Mouse (Mus musculus): Measurements from ENCODE around the gene Traf6. TPM values are rescaled to one million over a fixed set of nuclear protein-coding genes. Genes with fewer than 3 reads are reported as not detected.
A peak's percentile ranks its signal among the peaks of the same experiment; 100 is the strongest.

Gene Traf6
- total and polyA plus RNA-seq, 3 experiments, result 4.9 to 10.8 (median 8.3) TPM

- no peaks in the 10 kb centered on the region; the same call in none of the 2 replicates for H3K27me3 ChIP-seq (ENCODE audit: control insufficient read depth, insufficient read depth, low read length)
Observed at GRCm38 (mm10) chr2:101649114-101649671, 29.0 kb upstream of the Traf6 start, which contains the start of the genes Rag1 and B230118H07Rik. Rag1 (minus strand) TSS chr2:101649501. B230118H07Rik (minus strand) TSS chr2:101649532.

GRCm38 (mm10) chr2:101650446-101650845, 27.8 kb upstream of the Traf6 start:
- no peak for DNase-seq
- H3K36me3 ChIP-seq (ENCODE audit: control insufficient read depth, insufficient read depth, low read length), result no peaks in the 10 kb centered on the region
- no peak for TF ChIP-seq POLR2A (IDR thresholded peaks at IDR 0.05; ENCODE audit: insufficient read depth, low read depth, low read length)
- no peak for TF ChIP-seq EP300 (IDR thresholded peaks at IDR 0.05; ENCODE audit: insufficient read depth, low read depth, low read length)
- no peak for TF ChIP-seq CTCF (IDR thresholded peaks at IDR 0.05)
- intact Hi-C loops (cut with DNase I), result loop anchor here (5.0 kb wide), 1 partner anchor 123 kb away; no protein-coding TSS in a partner anchor
- no peak overlapping the region for H3K4me3 ChIP-seq
- no peaks in the 10 kb centered on the region; the same call in none of the 2 replicates for H3K27me3 ChIP-seq (ENCODE audit: control insufficient read depth, insufficient read depth, low read length)
- 47% methylated on average over 1 of the region's 1 CpGs for WGBS
- H3K9ac ChIP-seq (ENCODE audit: low read depth, low read length), result no peak overlapping the region
- no peak overlapping the region for H3K27ac ChIP-seq
- no peaks in the 10 kb centered on the region; the same call in 1 of the 2 replicates for H3K4me1 ChIP-seq (ENCODE audit: control insufficient read depth, insufficient read depth, low read length)
- no peaks in the 10 kb centered on the region for H3K79me2 ChIP-seq (replicated peaks; ENCODE audit: control insufficient read depth, insufficient read depth, low read length)

More at GRCm38 (mm10) chr2:101649114-101649671, 29.0 kb upstream of the Traf6 start, which contains the start of the genes Rag1 and B230118H07Rik:
- H3K4me3 ChIP-seq, result no peak within 1 kb of the TSS
- DNase-seq, result no peak
- TF ChIP-seq CTCF (IDR thresholded peaks at IDR 0.05) (no peak), EP300 (IDR thresholded peaks at IDR 0.05; ENCODE audit: insufficient read depth, low read depth, low read length) (no peak), POLR2A (IDR thresholded peaks at IDR 0.05; ENCODE audit: insufficient read depth, low read depth, low read length) (no peak)
- WGBS, result 36% methylated on average over 8 of the region's 8 CpGs
- no peaks in the 10 kb centered on the region for H3K36me3 ChIP-seq (ENCODE audit: control insufficient read depth, insufficient read depth, low read length)
- H3K27ac ChIP-seq, result no peak within 1 kb of the TSS
- intact Hi-C loops (cut with DNase I), result no loop called here
- no peaks in the 10 kb centered on the region for H3K79me2 ChIP-seq (replicated peaks; ENCODE audit: control insufficient read depth, insufficient read depth, low read length)
- H3K4me1 ChIP-seq (ENCODE audit: control insufficient read depth, insufficient read depth, low read length), result no peaks in the 10 kb centered on the region; the same call in 1 of the 2 replicates
- H3K9ac ChIP-seq (ENCODE audit: low read depth, low read length), result no peak within 1 kb of the TSS

- Histone ChIP-seq H3K9ac (ENCODE audit: low read depth, low read length) (no peak overlapping the region), H3K4me1 (ENCODE audit: control insufficient read depth, insufficient read depth, low read length) (no peaks in the 10 kb centered on the region; the same call in 1 of the 2 replicates), H3K79me2 (replicated peaks; ENCODE audit: control insufficient read depth, insufficient read depth, low read length) (no peaks in the 10 kb centered on the region), H3K27me3 (ENCODE audit: control insufficient read depth, insufficient read depth, low read length) (no peaks in the 10 kb centered on the region; the same call in none of the 2 replicates), H3K27ac (no peak overlapping the region), H3K4me3 (peak overlapping the region; percentile 21; the same call in 1 of the 2 replicates), H3K36me3 (ENCODE audit: control insufficient read depth, insufficient read depth, low read length) (no peaks in the 10 kb centered on the region)
- DNase-seq, result no peak
- no peak for TF ChIP-seq POLR2A (IDR thresholded peaks at IDR 0.05; ENCODE audit: insufficient read depth, low read depth, low read length)
- no peak for TF ChIP-seq EP300 (IDR thresholded peaks at IDR 0.05; ENCODE audit: insufficient read depth, low read depth, low read length)
- TF ChIP-seq CTCF (IDR thresholded peaks at IDR 0.05), result no peak
- intact Hi-C loops (cut with DNase I), result loop anchor here (2.0 to 5.0 kb wide), 2 partner anchors 56 to 125 kb away; no protein-coding TSS in a partner anchor
- WGBS, result 37% methylated on average over 14 of the region's 14 CpGs
Observed at GRCm38 (mm10) chr2:101652204-101652920, 25.9 kb upstream of the Traf6 start.

GRCm38 (mm10) chr2:101652921-101653597, 25.2 kb upstream of the Traf6 start:
- DNase-seq, result peak; percentile 46 to 77
- Histone ChIP-seq H3K27me3 (ENCODE audit: control insufficient read depth, insufficient read depth, low read length) (no peaks in the 10 kb centered on the region; the same call in none of the 2 replicates), H3K27ac (no peak overlapping the region), H3K4me1 (ENCODE audit: control insufficient read depth, insufficient read depth, low read length) (no peaks in the 10 kb centered on the region; the same call in 1 of the 2 replicates), H3K9ac (ENCODE audit: low read depth, low read length) (no peak overlapping the region), H3K79me2 (replicated peaks; ENCODE audit: control insufficient read depth, insufficient read depth, low read length) (no peaks in the 10 kb centered on the region), H3K36me3 (ENCODE audit: control insufficient read depth, insufficient read depth, low read length) (no peaks in the 10 kb centered on the region), H3K4me3 (peak overlapping the region; percentile 21; the same call in 1 of the 2 replicates)
- 15% methylated on average over 14 of the region's 14 CpGs for WGBS
- TF ChIP-seq EP300 (IDR thresholded peaks at IDR 0.05; ENCODE audit: insufficient read depth, low read depth, low read length) (0 out of 2 replicates have a peak, but pooled peaks have one; percentile 43), CTCF (IDR thresholded peaks at IDR 0.05) (peak; percentile 80), POLR2A (IDR thresholded peaks at IDR 0.05; ENCODE audit: insufficient read depth, low read depth, low read length) (no peak)
- intact Hi-C loops (cut with DNase I), result loop anchor here (1.0 to 5.0 kb wide), 3 partner anchors 56 to 181 kb away; no protein-coding TSS in a partner anchor

- intact Hi-C loops (cut with DNase I), result no loop called here
- Histone ChIP-seq H3K4me1 (ENCODE audit: control insufficient read depth, insufficient read depth, low read length) (peaks cover 2% of the 10 kb centered on the region), H3K9ac (ENCODE audit: low read depth, low read length) (no peak overlapping the region), H3K4me3 (no peak overlapping the region), H3K27ac (no peak overlapping the region), H3K79me2 (replicated peaks; ENCODE audit: control insufficient read depth, insufficient read depth, low read length) (no peaks in the 10 kb centered on the region), H3K27me3 (ENCODE audit: control insufficient read depth, insufficient read depth, low read length) (no peaks in the 10 kb centered on the region; the same call in 1 of the 2 replicates), H3K36me3 (ENCODE audit: control insufficient read depth, insufficient read depth, low read length) (no peaks in the 10 kb centered on the region)
- no peak for TF ChIP-seq CTCF (IDR thresholded peaks at IDR 0.05)
- TF ChIP-seq EP300 (IDR thresholded peaks at IDR 0.05; ENCODE audit: insufficient read depth, low read depth, low read length), result no peak
- no peak for TF ChIP-seq POLR2A (IDR thresholded peaks at IDR 0.05; ENCODE audit: insufficient read depth, low read depth, low read length)
- WGBS, result 67% methylated on average over 2 of the region's 2 CpGs
- DNase-seq, result no peak
Observed at GRCm38 (mm10) chr2:101660536-101660935, 17.7 kb upstream of the Traf6 start.
